ENCODE assay signal across 22 mouse cellular contexts in the genomic region with DNA sequence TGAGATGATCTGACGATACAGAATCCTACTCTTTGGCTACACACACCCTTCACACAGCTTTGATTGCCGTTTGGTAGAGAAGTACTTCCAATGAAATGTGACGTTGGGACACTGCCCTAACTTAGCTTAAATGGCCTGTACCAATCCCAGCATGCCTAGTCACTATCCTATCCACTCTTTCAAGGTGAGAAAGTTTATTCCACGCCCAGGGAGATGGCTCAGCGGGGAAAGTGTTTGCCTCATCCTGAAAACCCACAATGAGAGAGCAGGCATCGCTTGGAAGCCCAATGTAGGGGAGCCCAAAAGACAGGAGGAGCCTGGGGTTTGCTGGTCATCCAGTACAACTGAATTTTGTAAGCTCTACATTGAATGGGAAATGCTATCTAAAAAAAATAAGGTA. TPM values are rescaled to one million over a fixed set of nuclear protein-coding genes. Genes with fewer than 3 reads are reported as not detected.
DNase-seq lines count a peak whose midpoint lies in the region; ATAC-seq and TF ChIP-seq lines count a peak whose summit lies in the region.
"Had no signal": no experiment of that assay in that cellular context is flagged by ENCODE, and none has a peak within 500 bp of the region (broad histone marks: within the 10 kb centered on the region; RNA-seq: fewer than 3 reads in every experiment).

No protein-coding gene starts in this region.

- no peak overlapping the region for H3K9ac ChIP-seq in liver, postnatal 0 days (replicated peaks)
- H3K9ac ChIP-seq in liver, embryonic 11.5 days (ENCODE audit: low read depth, low read length), result no peak overlapping the region
- no peak overlapping the region for H3K9ac ChIP-seq in ES-Bruce4 (ENCODE audit: low read depth, poor library complexity, severe bottlenecking)
- H3K9ac ChIP-seq: embryonic facial prominence, embryonic 12.5 days; forebrain, embryonic 13.5 days; forebrain, embryonic 15.5 days; forebrain, postnatal 0 days had no signal

- no peak overlapping the region for H3K4me3 ChIP-seq in liver, postnatal 0 days (ENCODE audit: low read depth, low read length)
- no peak overlapping the region for H3K4me3 ChIP-seq in liver, embryonic 11.5 days (ENCODE audit: low read depth, low read length)
- H3K4me3 ChIP-seq in E14TG2a.4 (replicated peaks; ENCODE audit: low read length) (0 out of 2 replicates have a peak overlapping the region, but pooled peaks have one; percentile 73), ES-Bruce4 (ENCODE audit: low read depth, low read length) (no peak overlapping the region)
- H3K4me3 ChIP-seq in hindbrain, embryonic 10.5 days, result no peak overlapping the region
- H3K4me3 ChIP-seq: embryonic facial prominence, embryonic 10.5 days; embryonic facial prominence, embryonic 12.5 days; forebrain, embryonic 13.5 days; forebrain, embryonic 15.5 days had no signal

- TF ChIP-seq EP300 in liver, postnatal 0 days (IDR thresholded peaks at IDR 0.05; ENCODE audit: low read depth), result no peak
- no peak for TF ChIP-seq EP300 in ES-Bruce4 (IDR thresholded peaks at IDR 0.05; ENCODE audit: insufficient read depth, low read depth, low read length)

- TF ChIP-seq CTCF in liver, postnatal 0 days (IDR thresholded peaks at IDR 0.05; ENCODE audit: low read depth), result no peak
- TF ChIP-seq CTCF in E14TG2a.4 (conservative IDR thresholded peaks at IDR 0.05; ENCODE audit: low read length), result no peak
- TF ChIP-seq CTCF in ES-Bruce4 (IDR thresholded peaks at IDR 0.05; ENCODE audit: low read depth, low read length), result no peak

- no peaks in the 10 kb centered on the region for H3K9me3 ChIP-seq in liver, postnatal 0 days (ENCODE audit: low read length)
- no peaks in the 10 kb centered on the region; the same call in 1 of the 2 replicates for H3K9me3 ChIP-seq in liver, embryonic 11.5 days (ENCODE audit: control insufficient read depth, low read length)
- H3K9me3 ChIP-seq in E14TG2a.4 (ENCODE audit: low read length) (no peaks in the 10 kb centered on the region), ES-Bruce4 (replicated peaks; ENCODE audit: control insufficient read depth, insufficient read depth, low read length, poor library complexity, severe bottlenecking) (no peaks in the 10 kb centered on the region)
- peaks cover 5% of the 10 kb centered on the region for H3K9me3 ChIP-seq in hindbrain, embryonic 10.5 days
- H3K9me3 ChIP-seq: embryonic facial prominence, embryonic 12.5 days; forebrain, embryonic 15.5 days had no signal

- ATAC-seq in liver, postnatal 0 days, result no peak
- no peak for ATAC-seq in liver, embryonic 11.5 days (replicated peaks; ENCODE audit: low FRiP score)
- ATAC-seq: forebrain, embryonic 13.5 days; forebrain, embryonic 15.5 days; forebrain, postnatal 0 days; Patski had no signal

- DNase-seq in liver, postnatal 0 days, result no peak
- no peak for DNase-seq in liver, embryonic 11.5 days (ENCODE audit: low spot score)
- peak; percentile 74 for DNase-seq in R1 (ENCODE audit: low read depth, low spot score)
- DNase-seq in cerebellum, adult 9-10 months, result no peak
- no peak for DNase-seq in hindbrain, embryonic 10.5 days (ENCODE audit: low spot score)
- DNase-seq: adrenal gland, adult 2 months; adrenal gland, postnatal 10 days; adrenal gland, postnatal 25 days; cerebellum, adult 11 months; cerebellum, adult 18-20 months; cerebellum, adult 8-10 months; cerebellum, postnatal 10 days; cerebellum, postnatal 25 days; forebrain, postnatal 0 days had no signal

- no peaks in the 10 kb centered on the region for H3K27me3 ChIP-seq in liver, postnatal 0 days (ENCODE audit: insufficient read depth, low read length)
- no peaks in the 10 kb centered on the region for H3K27me3 ChIP-seq in liver, embryonic 11.5 days (replicated peaks; ENCODE audit: control insufficient read depth, insufficient read depth, low read length)
- no peaks in the 10 kb centered on the region for H3K27me3 ChIP-seq in E14TG2a.4 (ENCODE audit: insufficient read depth, low read length)
- H3K27me3 ChIP-seq in ES-Bruce4 (ENCODE audit: control insufficient read depth, insufficient read depth, low read length, poor library complexity, severe bottlenecking), result no peaks in the 10 kb centered on the region
- no peaks in the 10 kb centered on the region for H3K27me3 ChIP-seq in hindbrain, embryonic 10.5 days (ENCODE audit: insufficient read depth, poor library complexity, severe bottlenecking)
- H3K27me3 ChIP-seq: embryonic facial prominence, embryonic 12.5 days; forebrain, embryonic 15.5 days; Patski had no signal

- no peak overlapping the region for H3K4me2 ChIP-seq in liver, postnatal 0 days (ENCODE audit: low read depth, low read length)
- no peak overlapping the region for H3K4me2 ChIP-seq in liver, embryonic 11.5 days
- H3K4me2 ChIP-seq: embryonic facial prominence, embryonic 12.5 days; forebrain, embryonic 13.5 days; forebrain, embryonic 15.5 days had no signal

- no peak for TF ChIP-seq POLR2A in ES-Bruce4 (IDR thresholded peaks at IDR 0.05; ENCODE audit: insufficient read depth, low read length)

- H3K4me1 ChIP-seq in liver, postnatal 0 days (ENCODE audit: insufficient read depth), result peaks cover 10% of the 10 kb centered on the region
- no peaks in the 10 kb centered on the region; the same call in 1 of the 2 replicates for H3K4me1 ChIP-seq in liver, embryonic 11.5 days (replicated peaks; ENCODE audit: control insufficient read depth, insufficient read depth, low read length)
- H3K4me1 ChIP-seq in E14TG2a.4 (replicated peaks; ENCODE audit: low read depth, low read length), result peaks cover 77% of the 10 kb centered on the region
- peaks cover 8% of the 10 kb centered on the region for H3K4me1 ChIP-seq in ES-Bruce4 (ENCODE audit: control insufficient read depth, insufficient read depth, low read length)
- no peaks in the 10 kb centered on the region; the same call in 1 of the 2 replicates for H3K4me1 ChIP-seq in hindbrain, embryonic 10.5 days (replicated peaks)
- H3K4me1 ChIP-seq: forebrain, embryonic 15.5 days had no signal

- peak overlapping the region; percentile 85; the same call in 1 of the 2 replicates for H3K27ac ChIP-seq in liver, postnatal 0 days (ENCODE audit: low read depth)
- no peak overlapping the region for H3K27ac ChIP-seq in liver, embryonic 11.5 days (ENCODE audit: low read depth, low read length)
- H3K27ac ChIP-seq in ES-Bruce4 (ENCODE audit: insufficient read depth, low read length), result peak overlapping the region; percentile 93
- H3K27ac ChIP-seq in hindbrain, embryonic 10.5 days, result no peak overlapping the region
- H3K27ac ChIP-seq: embryonic facial prominence, embryonic 10.5 days; embryonic facial prominence, embryonic 12.5 days; forebrain, embryonic 13.5 days; forebrain, embryonic 15.5 days had no signal

- 80% methylated on average over 6 of the region's 6 CpGs for WGBS in liver, postnatal 0 days (ENCODE audit: insufficient replicate concordance)
- 84% methylated on average over 6 of the region's 6 CpGs for WGBS in liver, embryonic 11.5 days
- WGBS in hindbrain, embryonic 10.5 days, result 92% methylated on average over 6 of the region's 6 CpGs

- H3K36me3 ChIP-seq in liver, postnatal 0 days (replicated peaks; ENCODE audit: insufficient read depth, low read length), result no peaks in the 10 kb centered on the region
- no peaks in the 10 kb centered on the region for H3K36me3 ChIP-seq in liver, embryonic 11.5 days (ENCODE audit: control insufficient read depth, insufficient read depth, low read length)
- no peaks in the 10 kb centered on the region for H3K36me3 ChIP-seq in E14TG2a.4 (ENCODE audit: insufficient read depth, low read length)
- no peaks in the 10 kb centered on the region for H3K36me3 ChIP-seq in ES-Bruce4 (ENCODE audit: control insufficient read depth, insufficient read depth, low read length, poor library complexity, severe bottlenecking)
- no peaks in the 10 kb centered on the region for H3K36me3 ChIP-seq in hindbrain, embryonic 10.5 days
- H3K36me3 ChIP-seq: embryonic facial prominence, embryonic 10.5 days; embryonic facial prominence, embryonic 12.5 days; forebrain, embryonic 15.5 days; G1E had no signal

RNA-seq across cellular contexts. Expression of a gene that starts 4.8 kb away (rescaled TPM):
- polyA plus RNA-seq in liver, postnatal 0 days (2015; fragmentation: Nextera tagmentation; extraction: Ambion mirVana), result 295 and 302 TPM in 2 replicates
- 74.8 and 84.2 TPM in 2 replicates for polyA plus RNA-seq in liver, embryonic 11.5 days (2014; fragmentation: Nextera tagmentation; extraction: Ambion mirVana)
- polyA plus RNA-seq in ES-Bruce4 (2011; ENCODE audit: insufficient read depth, insufficient read length, low read depth, missing spikeins), result 186 and 187 TPM in 2 replicates
- polyA plus RNA-seq in hindbrain, embryonic 10.5 days (2016; fragmentation: Nextera tagmentation; extraction: Ambion mirVana), result 28.6 and 37.9 TPM in 2 replicates
- polyA plus RNA-seq: G1E had no signal

Comparison
In these comparisons a context has a peak if more than half of its experiments do, and no peak if none do; other contexts are left out.
1. H3K27ac ChIP-seq: peak in liver, postnatal 0 days (single experiment) and ES-Bruce4 (single experiment); none in liver, embryonic 11.5 days (single experiment) and hindbrain, embryonic 10.5 days (single experiment).